Mouse (Mus musculus) left cerebral cortex, adult 2 months (tissue): ENCODE results near the gene Trappc4. TPM values are rescaled to one million over a fixed set of nuclear protein-coding genes. Genes with fewer than 3 reads are reported as not detected.
"Not testable (repeated sequence)": the region's sequence is repeated elsewhere in the genome, so short reads cannot be mapped to it uniquely, and the experiment has no call there.

ENCODE experiments used
- DNase-seq, 2 experiments: peaks; one replicate each; pipeline ENCODE4 v3.0.0; 2021 to 2022; ENCODE audit warnings: low spot score in 2 of 2, mixed read lengths in 1 of 2; ENCODE audit errors: extremely low spot score in 1 of 2
- H3K27ac ChIP-seq: fragments of 200-600 bp; 2 replicates; pipeline ENCODE4 v1.8.1; 2022
- H3K4me3 ChIP-seq: fragments of 200-600 bp; 2 replicates; pipeline ENCODE4 v1.8.1; 2022
- CTCF ChIP-seq: fragments of 200-600 bp; IDR thresholded peaks from 2 replicates; pipeline ENCODE4 v1.8.1; 2022; ENCODE audit warnings: antibody characterized with exemption, mild to moderate bottlenecking, moderate library complexity
- intact Hi-C: fragments of 180-260 bp; cut with DNase I; formaldehyde crosslinking; loops from one replicate; pipeline ENCODE4 v1.15.1; 2025
- total RNA-seq, 2 experiments: library from RNA; stranded (reverse); gene quantifications; 2 replicates each; pipeline ENCODE4 v1.2.3; 2021

Trappc4 gene
- total RNA-seq, 2 experiments from 2014 or later: 66.8 to 70.2 TPM

DNA sequence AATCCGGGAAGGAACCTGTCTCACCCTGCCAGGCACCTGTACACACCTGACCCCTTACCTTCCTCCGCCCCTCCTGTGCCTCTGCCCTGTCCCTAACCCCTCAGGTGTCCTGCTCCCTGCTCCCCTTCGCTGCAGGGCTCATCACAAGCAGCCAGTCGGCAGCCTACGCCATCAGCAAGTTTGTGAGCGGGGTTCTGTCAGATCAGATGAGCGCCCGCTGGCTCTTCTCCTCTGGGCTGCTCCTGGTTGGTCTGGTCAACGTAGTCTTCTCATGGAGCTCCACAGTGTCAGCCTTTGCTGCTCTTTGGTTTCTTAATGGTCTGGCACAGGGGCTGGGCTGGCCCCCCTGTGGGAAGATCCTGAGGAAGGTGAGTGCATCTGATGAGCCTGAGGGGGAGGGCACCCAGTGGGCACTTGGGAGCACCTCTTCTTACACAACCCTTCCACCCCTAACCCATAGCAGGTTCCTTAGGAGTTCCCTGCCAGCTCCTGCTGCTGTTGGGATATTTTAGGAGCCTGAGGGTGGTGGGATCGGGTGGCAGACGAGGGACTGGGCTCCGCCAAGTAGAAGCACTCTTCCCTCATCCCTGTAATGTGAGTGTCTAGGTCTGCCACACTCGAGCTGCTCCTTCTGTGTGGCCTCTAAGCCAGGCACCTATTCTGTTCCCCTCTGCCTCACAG lies 8.1 kb downstream of the Trappc4 start:
- no peak for DNase-seq
- intact Hi-C loops: no loop called here
- Histone ChIP-seq H3K27ac (peak overlapping the region; percentile 93; the same call in 1 of the 2 replicates), H3K4me3 (peak overlapping the region; percentile 17; the same call in 1 of the 2 replicates)
- TF ChIP-seq CTCF: no peak

DNA sequence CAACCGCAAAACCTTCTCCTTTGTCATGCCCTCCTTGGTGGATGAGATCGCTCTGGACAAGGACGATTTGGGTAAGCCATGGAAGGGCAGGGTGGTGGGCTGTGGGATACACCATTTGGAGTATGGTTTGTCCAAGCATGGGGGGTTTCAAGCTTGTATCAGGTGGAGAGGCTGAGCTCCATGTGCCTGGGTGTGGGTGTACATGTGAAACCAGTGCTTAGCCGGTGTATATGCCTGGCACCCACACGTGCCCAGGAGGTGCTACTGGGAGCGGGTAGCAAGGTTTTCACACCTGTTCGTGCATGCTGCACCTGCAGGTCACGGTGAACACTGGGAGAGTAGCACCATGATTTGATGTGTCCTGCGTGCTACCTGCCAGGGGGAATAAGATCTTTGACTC lies 8.8 kb downstream of the Trappc4 start:
- DNase-seq: no peak
- Histone ChIP-seq H3K4me3 (peak overlapping the region; percentile 72), H3K27ac (peak overlapping the region; percentile 93)
- no peak for TF ChIP-seq CTCF
- intact Hi-C loops: no loop called here

DNA sequence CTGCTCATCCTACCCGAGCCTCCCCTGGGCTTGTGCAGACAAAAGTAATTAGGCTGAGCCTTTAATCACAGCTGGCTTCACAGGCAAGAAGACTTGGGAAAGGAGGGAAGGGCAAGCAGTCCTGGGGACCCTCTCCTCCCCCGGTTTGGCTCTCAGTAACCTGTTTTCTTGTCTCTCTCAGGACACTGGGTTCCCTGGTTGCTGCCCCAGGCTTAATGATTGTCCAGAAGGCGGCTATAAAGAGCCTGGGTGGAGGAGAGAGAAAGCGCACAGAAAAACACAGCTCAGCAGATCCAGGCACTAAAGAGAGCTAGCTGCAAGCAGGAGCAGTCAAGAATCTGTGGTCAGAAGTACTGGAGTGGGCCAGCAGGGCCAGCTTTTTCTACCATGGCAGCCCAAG lies 9.3 kb downstream of the Trappc4 start:
- DNase-seq: no peak
- Histone ChIP-seq H3K27ac (peak overlapping the region; percentile 93), H3K4me3 (peak overlapping the region; percentile 72)
- intact Hi-C loops: no loop called here
- TF ChIP-seq CTCF: no peak; the same call in none of the 2 replicates

DNA sequence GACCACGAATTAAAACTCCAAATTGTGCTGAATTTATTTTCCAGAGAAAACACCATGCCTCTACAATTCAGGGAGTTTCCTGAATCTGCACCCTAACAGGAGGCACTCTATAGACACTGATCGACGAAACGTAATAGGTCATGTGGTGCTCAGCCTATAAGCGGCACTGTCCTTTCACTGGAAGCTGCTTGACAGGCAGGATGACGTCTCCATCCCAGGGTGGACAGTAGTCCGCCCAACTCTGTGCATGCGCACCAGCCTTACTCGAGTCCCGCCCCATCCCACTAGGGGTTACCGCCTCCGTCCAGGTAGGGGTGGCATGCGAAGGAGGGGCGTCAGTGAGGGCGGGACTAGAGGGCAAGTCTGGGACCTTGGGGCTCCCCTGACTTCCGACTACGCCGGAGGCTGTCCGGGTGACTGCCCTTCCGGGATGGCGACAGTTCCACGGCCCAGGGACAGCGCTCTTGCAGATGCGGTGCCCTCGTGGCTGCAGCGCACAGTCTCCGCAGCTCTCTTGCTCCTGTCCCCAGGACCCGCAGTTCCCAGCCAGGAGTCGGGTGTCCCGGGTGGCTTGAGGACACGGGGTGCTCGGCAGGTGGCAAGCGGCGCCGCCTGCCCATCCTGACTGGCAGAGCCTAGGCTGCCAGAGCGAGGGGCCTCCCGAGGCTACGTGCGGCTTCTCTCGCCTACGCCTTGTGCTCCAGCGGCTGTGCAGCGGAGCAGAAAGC lies 10.6 kb downstream of the Trappc4 start, which contains the start of gene Slc37a4:
Gene Slc37a4 (plus strand): TSS at position 169 of the 728 bp plus-strand sequence.
- Histone ChIP-seq H3K4me3 (peak within 1 kb of the TSS; percentile 72), H3K27ac (peak within 1 kb of the TSS; percentile 93)
- TF ChIP-seq CTCF: no peak; the same call in 1 of the 2 replicates
- DNase-seq: peak; percentile 89 to 90
- intact Hi-C loops: no loop called here

DNA sequence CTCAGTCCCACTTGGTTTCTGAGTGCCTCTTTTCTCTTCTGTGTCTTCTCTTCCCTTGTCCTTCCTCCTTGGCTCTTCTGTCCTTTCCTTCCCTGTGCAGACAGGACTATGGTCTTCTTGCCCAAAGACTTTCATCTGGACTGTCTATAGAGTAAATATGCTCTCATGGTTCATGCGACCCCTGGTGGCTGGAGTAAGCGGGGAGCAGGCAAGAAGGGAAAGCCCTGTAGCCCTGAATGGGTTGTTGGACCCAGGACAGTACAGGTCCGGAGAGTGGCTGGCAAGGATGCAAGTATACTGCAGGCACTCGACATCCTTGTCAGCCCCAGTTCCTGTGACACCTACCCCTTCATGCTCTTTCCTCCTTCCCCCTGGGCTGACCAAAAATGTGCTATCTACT lies 15.9 kb downstream of the Trappc4 start:
- no peak overlapping the region for H3K27ac ChIP-seq
- H3K4me3 ChIP-seq: no peak overlapping the region
- intact Hi-C loops: loop anchor here (5.0 kb wide), 1 partner anchor 264 kb away; no protein-coding TSS in a partner anchor
- DNase-seq: peak; percentile 45 to 59
- peak; percentile 81 for TF ChIP-seq CTCF

DNA sequence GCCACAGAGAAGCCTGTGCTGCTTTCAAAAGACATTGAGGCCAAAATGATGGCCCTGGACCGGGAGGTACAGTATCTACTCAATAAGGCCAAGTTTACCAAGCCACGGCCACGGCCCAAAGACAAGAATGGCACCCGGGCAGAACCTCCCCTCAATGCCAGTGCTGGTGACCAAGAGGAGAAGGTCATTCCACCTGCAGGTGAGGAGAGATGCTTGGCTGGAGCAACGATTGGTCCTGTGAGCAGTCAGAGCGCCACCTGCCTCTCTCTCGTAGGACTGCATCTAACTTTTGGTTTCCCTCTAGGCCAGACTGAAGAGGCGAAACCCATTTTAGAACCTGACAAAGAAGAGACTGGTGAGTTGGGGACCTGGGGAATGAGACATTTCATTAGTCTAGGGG lies 18.1 kb downstream of the Trappc4 start:
- Histone ChIP-seq H3K27ac (no peak overlapping the region), H3K4me3 (no peak overlapping the region)
- DNase-seq: peak in 1 of 2 experiments; percentile 55
- intact Hi-C loops: loop anchor here (5.0 kb wide), 1 partner anchor 37 kb away; no protein-coding TSS in a partner anchor
- TF ChIP-seq CTCF: peak; percentile 75

DNA sequence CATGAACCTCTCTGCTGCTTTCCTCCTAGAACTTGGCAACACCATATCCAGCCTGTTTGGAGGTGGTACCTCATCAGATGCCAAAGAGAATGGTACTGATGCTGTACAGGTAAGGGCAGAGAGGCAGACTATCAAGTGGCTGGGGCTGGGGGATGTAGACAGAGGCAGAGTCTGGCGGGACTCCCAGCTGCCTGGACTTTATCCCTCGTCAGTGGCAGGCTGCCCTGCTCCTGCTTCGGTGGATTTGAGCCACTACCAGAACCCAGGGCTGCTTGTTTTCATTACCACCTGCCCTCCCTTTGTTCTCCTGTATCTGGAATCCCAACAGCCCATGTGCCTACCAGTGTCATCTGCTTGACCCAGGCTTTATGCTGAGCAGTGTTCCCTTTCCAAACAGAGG lies 20.2 kb downstream of the Trappc4 start:
- no peak for DNase-seq
- intact Hi-C loops: loop anchor here (5.0 kb wide), 1 partner anchor 35 kb away; no protein-coding TSS in a partner anchor
- Histone ChIP-seq H3K4me3 (no peak overlapping the region), H3K27ac (no peak overlapping the region)
- TF ChIP-seq CTCF: no peak

DNA sequence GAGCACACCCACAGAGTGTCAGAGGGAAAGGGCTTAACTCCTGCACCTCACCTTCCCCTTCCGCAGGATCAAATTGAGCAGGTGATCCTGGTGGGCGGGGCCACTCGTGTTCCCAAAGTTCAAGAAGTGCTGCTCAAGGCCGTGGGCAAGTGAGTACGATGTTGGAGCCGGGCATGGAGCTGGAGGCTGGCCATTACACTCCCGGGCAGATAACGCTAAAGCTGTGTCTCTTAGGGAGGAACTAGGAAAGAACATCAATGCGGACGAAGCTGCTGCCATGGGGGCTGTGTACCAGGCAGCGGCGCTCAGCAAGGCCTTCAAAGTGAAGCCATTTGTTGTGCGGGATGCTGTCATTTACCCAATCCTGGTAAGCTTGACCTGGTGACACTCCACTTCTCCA lies 22.8 kb downstream of the Trappc4 start:
- no peak for TF ChIP-seq CTCF
- no peak for DNase-seq
- no peak overlapping the region for H3K4me3 ChIP-seq
- intact Hi-C loops: no loop called here
- no peak overlapping the region for H3K27ac ChIP-seq

DNA sequence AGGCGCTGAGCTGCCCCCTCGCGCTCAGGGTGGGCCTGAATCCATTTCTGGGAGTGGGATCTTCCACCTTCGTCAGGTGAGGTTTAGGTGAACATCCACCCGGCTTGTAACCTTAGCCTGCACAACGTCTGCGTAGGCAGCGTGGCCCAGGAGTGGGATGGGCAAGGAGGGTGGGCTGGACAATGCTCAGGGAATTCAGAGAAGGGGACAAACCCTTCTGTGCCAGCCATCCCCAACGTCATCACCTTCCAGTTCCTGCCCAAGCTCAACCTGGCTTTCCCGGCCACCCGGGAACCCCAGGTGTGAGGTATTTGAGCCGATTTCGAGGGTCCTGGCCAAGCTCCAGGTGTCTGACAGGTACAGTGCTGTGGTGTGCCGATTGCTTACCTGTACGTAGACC lies 27.5 kb downstream of the Trappc4 start:
- intact Hi-C loops: no loop called here
- peak overlapping the region; percentile 91 for H3K27ac ChIP-seq
- no peak for DNase-seq
- H3K4me3 ChIP-seq: peak overlapping the region; percentile 73
- TF ChIP-seq CTCF: no peak

DNA sequence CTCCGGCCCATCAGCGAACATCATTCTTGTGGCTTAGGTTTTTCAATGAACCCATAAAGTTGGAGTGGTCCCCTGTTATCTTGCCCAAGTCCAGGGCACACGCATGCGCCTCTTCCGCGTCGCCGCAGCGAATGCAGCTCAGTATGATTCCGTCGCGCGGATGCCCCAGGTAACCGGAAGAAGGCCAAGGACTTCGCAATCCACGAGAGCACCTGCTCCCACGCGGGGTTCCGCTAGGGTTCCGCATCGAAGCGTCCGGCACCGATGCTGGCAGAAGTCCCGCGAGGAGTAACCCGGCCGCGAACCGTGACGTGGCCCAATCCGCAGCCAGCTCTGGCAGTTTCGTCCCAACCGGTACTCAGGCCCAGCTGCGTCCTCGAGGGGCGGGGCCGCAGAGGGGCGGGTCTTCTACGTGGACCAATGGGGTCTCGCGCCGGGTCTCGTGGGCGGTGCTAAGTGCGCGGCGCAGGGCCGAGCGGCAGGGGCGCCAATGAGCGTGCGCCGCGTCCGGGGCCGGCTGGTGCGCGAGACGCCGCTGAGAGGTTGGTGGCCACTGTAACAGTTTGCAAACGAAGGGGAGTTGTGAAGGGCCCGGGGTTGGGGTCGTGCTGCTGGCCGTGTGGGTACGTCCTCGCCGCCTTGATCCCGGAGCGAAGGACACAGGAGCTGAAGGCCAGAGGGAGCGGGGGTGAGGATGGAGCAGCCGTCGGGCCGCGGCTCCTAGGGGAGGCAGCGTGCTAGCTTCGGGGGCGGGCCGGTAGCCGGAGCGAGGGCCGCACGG lies 28.2 kb downstream of the Trappc4 start, which contains the start of gene Hyou1:
Gene Hyou1 (plus strand): TSS at position 437 of the 781 bp plus-strand sequence.
- Histone ChIP-seq H3K4me3 (peak within 1 kb of the TSS; percentile 73), H3K27ac (peak within 1 kb of the TSS; percentile 91)
- intact Hi-C loops: no loop called here
- TF ChIP-seq CTCF: peak; percentile 67
- peak; percentile 99 to 100 for DNase-seq

DNA sequence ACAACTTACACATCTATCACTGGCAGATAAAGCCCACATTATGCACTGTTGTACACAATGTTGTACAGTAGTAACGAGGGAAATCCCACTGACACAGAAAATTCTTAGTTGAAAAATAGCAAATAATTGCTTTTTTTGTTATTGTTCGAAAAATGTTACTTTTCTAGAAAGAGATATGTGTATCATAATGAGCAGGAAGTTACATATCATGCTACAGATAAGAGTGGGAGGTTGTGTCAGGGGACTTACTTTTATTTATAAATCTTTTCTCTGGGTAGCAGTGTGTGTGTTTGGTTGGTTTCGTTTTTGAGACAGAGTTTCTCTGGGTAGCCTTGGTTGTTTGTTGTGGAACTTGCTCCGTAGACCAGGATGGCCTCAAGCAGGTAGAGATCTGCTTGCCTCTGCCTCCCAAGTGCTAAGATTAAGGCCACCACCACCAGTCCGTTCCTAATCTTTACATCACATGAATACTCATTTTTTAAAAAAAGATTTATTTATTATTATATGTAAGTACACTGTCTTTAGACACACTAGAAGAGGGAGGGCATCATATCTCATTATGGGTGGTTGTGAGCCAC lies 29.2 kb downstream of the Trappc4 start:
- H3K4me3 ChIP-seq: peak overlapping the region; percentile 73
- H3K27ac ChIP-seq: peak overlapping the region; percentile 90
- no peak for TF ChIP-seq CTCF
- no peak for DNase-seq
- intact Hi-C loops: no loop called here

DNA sequence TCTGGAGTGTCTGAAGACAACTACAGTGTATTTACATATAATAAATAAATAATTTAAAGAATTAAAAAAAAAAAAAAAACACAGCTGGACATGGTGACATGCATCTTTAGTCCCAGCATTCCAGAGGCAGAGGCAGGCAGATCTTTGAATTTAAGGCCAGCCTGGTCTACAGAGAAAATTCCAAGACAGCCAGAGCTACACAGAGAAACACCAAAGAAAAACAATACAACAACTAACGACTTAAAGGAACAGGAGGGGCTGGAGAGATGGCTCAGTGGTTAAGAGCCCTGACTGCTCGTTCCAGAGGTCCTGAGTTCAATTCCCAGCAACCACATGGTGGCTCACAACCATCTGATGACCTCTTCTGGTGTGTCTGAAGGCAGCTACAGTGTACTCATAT lies 30.1 kb downstream of the Trappc4 start:
- intact Hi-C loops, H3K27ac ChIP-seq, DNase-seq, H3K4me3 ChIP-seq: not testable (repeated sequence)
